Mouse (Mus musculus): ENCODE data around the gene Gm49711.

- no peak for TF ChIP-seq USF1 (IDR thresholded peaks at IDR 0.05; ENCODE audit: low read depth)
- TF ChIP-seq POLR2A (IDR thresholded peaks at IDR 0.05; ENCODE audit: insufficient read length, low read depth), result no peak
- TF ChIP-seq E2F4 (IDR thresholded peaks at IDR 0.05; ENCODE audit: insufficient read depth), result no peak
- no peak for TF ChIP-seq MYOG (IDR thresholded peaks at IDR 0.05; ENCODE audit: control insufficient read depth in 1 of 3, insufficient read depth in 1 of 3, insufficient read length in 2 of 3, low read depth in 2 of 3)
- TF ChIP-seq POLR2AphosphoS2 (IDR thresholded peaks at IDR 0.05; ENCODE audit: insufficient read length, low read depth), result no peak
- no peak for TF ChIP-seq CEBPB (IDR thresholded peaks at IDR 0.05; ENCODE audit: insufficient read depth, poor library complexity, severe bottlenecking)
- TF ChIP-seq MYOD1 (IDR thresholded peaks at IDR 0.05; ENCODE audit: control insufficient read depth in 1 of 3, insufficient read length in 2 of 3, low read depth in 2 of 3), result no peak
Measured at GRCm38 (mm10) chr16:92104951-92105350, 46.8 kb downstream of the Gm49711 start.

All from myocyte (in vitro differentiated cells).